Mouse (Mus musculus): ENCODE data around the gene Tmcc3. TPM values are rescaled to one million over a fixed set of nuclear protein-coding genes. Genes with fewer than 3 reads are reported as not detected.

Tmcc3 gene
- polyA plus RNA-seq, 1 experiment from 2014 or later: 8.6 TPM

- Histone ChIP-seq H3K27me3 (replicated peaks) (no peaks in the 10 kb centered on the region), H3K4me1 (replicated peaks) (peaks cover 6% of the 10 kb centered on the region; the same call in 1 of the 2 replicates), H3K36me3 (0 out of 2 replicates have a peak, but pooled peaks cover 2% of the 10 kb centered on the region), H3K9me3 (no peaks in the 10 kb centered on the region), H3K4me3 (replicated peaks) (no peak overlapping the region), H3K4me2 (replicated peaks) (no peak overlapping the region), H3K27ac (no peak overlapping the region), H3K9ac (no peak overlapping the region)
- 78% methylated on average over 4 of the region's 4 CpGs for WGBS
- ATAC-seq: no peak
These were observed 228.5 kb downstream of the Tmcc3 start for GRCm38 (mm10) chr10:94540241-94540640.

GRCm38 (mm10) chr10:94543956-94544355, 232.2 kb downstream of the Tmcc3 start:
- H3K27me3 ChIP-seq (replicated peaks): no peaks in the 10 kb centered on the region
- ATAC-seq: no peak
- H3K27ac ChIP-seq: no peak overlapping the region
- H3K9me3 ChIP-seq: no peaks in the 10 kb centered on the region
- no peak overlapping the region for H3K4me2 ChIP-seq (replicated peaks)
- H3K9ac ChIP-seq: no peak overlapping the region
- H3K36me3 ChIP-seq: 0 out of 2 replicates have a peak, but pooled peaks cover 2% of the 10 kb centered on the region
- WGBS: 75% methylated on average over 8 of the region's 8 CpGs
- H3K4me3 ChIP-seq (replicated peaks): no peak overlapping the region
- peaks cover 16% of the 10 kb centered on the region for H3K4me1 ChIP-seq (replicated peaks)

GRCm38 (mm10) chr10:94544803-94545202, 233.1 kb downstream of the Tmcc3 start:
- peak overlapping the region; percentile 80; the same call in 1 of the 2 replicates for H3K27ac ChIP-seq

GRCm38 (mm10) chr10:94545259-94546019, 233.7 kb downstream of the Tmcc3 start:
- H3K4me3 ChIP-seq (replicated peaks): peak overlapping the region; percentile 25
- H3K9ac ChIP-seq: peak overlapping the region; percentile 29; the same call in 1 of the 2 replicates
- peak overlapping the region; percentile 67 for H3K4me2 ChIP-seq (replicated peaks)
- peak; percentile 77 for ATAC-seq
- 0 out of 2 replicates have a peak, but pooled peaks cover 2% of the 10 kb centered on the region for H3K36me3 ChIP-seq
- no peaks in the 10 kb centered on the region for H3K9me3 ChIP-seq
- H3K27me3 ChIP-seq (replicated peaks): no peaks in the 10 kb centered on the region
- peak overlapping the region; percentile 80 for H3K27ac ChIP-seq
- WGBS: 20% methylated on average over 21 of the region's 21 CpGs
- peaks cover 28% of the 10 kb centered on the region for H3K4me1 ChIP-seq (replicated peaks)

More at GRCm38 (mm10) chr10:94544803-94545202, 233.1 kb downstream of the Tmcc3 start:
- Histone ChIP-seq H3K9me3 (no peaks in the 10 kb centered on the region), H3K27me3 (replicated peaks) (no peaks in the 10 kb centered on the region), H3K4me1 (replicated peaks) (peaks cover 22% of the 10 kb centered on the region), H3K4me2 (replicated peaks) (peak overlapping the region; percentile 67), H3K36me3 (0 out of 2 replicates have a peak, but pooled peaks cover 2% of the 10 kb centered on the region), H3K4me3 (replicated peaks) (peak overlapping the region; percentile 25), H3K9ac (no peak overlapping the region)
- ATAC-seq: no peak
- WGBS: 31% methylated on average over 8 of the region's 8 CpGs

GRCm38 (mm10) chr10:94546617-94547016, 234.9 kb downstream of the Tmcc3 start:
- Histone ChIP-seq H3K4me1 (replicated peaks) (peaks cover 37% of the 10 kb centered on the region), H3K4me3 (replicated peaks) (no peak overlapping the region), H3K9me3 (no peaks in the 10 kb centered on the region), H3K27me3 (replicated peaks) (no peaks in the 10 kb centered on the region), H3K27ac (peak overlapping the region; percentile 80; the same call in 1 of the 2 replicates), H3K36me3 (no peaks in the 10 kb centered on the region), H3K4me2 (replicated peaks) (no peak overlapping the region), H3K9ac (no peak overlapping the region)
- 63% methylated on average over 6 of the region's 6 CpGs for WGBS
- peak; percentile 46 for ATAC-seq

- Histone ChIP-seq H3K27me3 (replicated peaks) (no peaks in the 10 kb centered on the region), H3K4me3 (replicated peaks) (no peak overlapping the region), H3K4me1 (replicated peaks) (peaks cover 37% of the 10 kb centered on the region), H3K36me3 (no peaks in the 10 kb centered on the region), H3K27ac (peak overlapping the region; percentile 81; the same call in 1 of the 2 replicates), H3K9ac (no peak overlapping the region), H3K4me2 (replicated peaks) (no peak overlapping the region), H3K9me3 (no peaks in the 10 kb centered on the region)
- WGBS: 68% methylated on average over 4 of the region's 4 CpGs
- ATAC-seq: no peak
These were observed 237.9 kb downstream of the Tmcc3 start for GRCm38 (mm10) chr10:94549511-94550232.

- WGBS: 35% methylated on average over 9 of the region's 9 CpGs
- H3K4me3 ChIP-seq (replicated peaks): no peak overlapping the region
These were observed 238.9 kb downstream of the Tmcc3 start for GRCm38 (mm10) chr10:94550649-94551048.

GRCm38 (mm10) chr10:94551065-94551464, 239.3 kb downstream of the Tmcc3 start:
- Histone ChIP-seq H3K4me1 (replicated peaks) (peaks cover 24% of the 10 kb centered on the region), H3K27ac (peak overlapping the region; percentile 81), H3K9ac (no peak overlapping the region), H3K4me2 (replicated peaks) (peak overlapping the region; percentile 40), H3K9me3 (no peaks in the 10 kb centered on the region), H3K4me3 (replicated peaks) (no peak overlapping the region), H3K36me3 (no peaks in the 10 kb centered on the region), H3K27me3 (replicated peaks) (no peaks in the 10 kb centered on the region)
- ATAC-seq: no peak
- 28% methylated on average over 2 of the region's 2 CpGs for WGBS

More at GRCm38 (mm10) chr10:94550649-94551048, 238.9 kb downstream of the Tmcc3 start:
- no peak overlapping the region for H3K9ac ChIP-seq
- no peaks in the 10 kb centered on the region for H3K36me3 ChIP-seq
- ATAC-seq: peak; percentile 78
- peak overlapping the region; percentile 81 for H3K27ac ChIP-seq
- peaks cover 28% of the 10 kb centered on the region for H3K4me1 ChIP-seq (replicated peaks)
- 0 out of 2 replicates have a peak overlapping the region, but pooled peaks have one; percentile 23 for H3K4me2 ChIP-seq (replicated peaks)
- H3K9me3 ChIP-seq: no peaks in the 10 kb centered on the region
- H3K27me3 ChIP-seq (replicated peaks): no peaks in the 10 kb centered on the region

- 0 out of 2 replicates have a peak, but pooled peaks have one; percentile 13 for ATAC-seq
- WGBS: 80% methylated on average over 6 of the region's 6 CpGs
- Histone ChIP-seq H3K36me3 (no peaks in the 10 kb centered on the region), H3K27me3 (replicated peaks) (no peaks in the 10 kb centered on the region), H3K4me2 (replicated peaks) (peak overlapping the region; percentile 40), H3K4me3 (replicated peaks) (no peak overlapping the region), H3K4me1 (replicated peaks) (peaks cover 21% of the 10 kb centered on the region), H3K9me3 (no peaks in the 10 kb centered on the region), H3K9ac (no peak overlapping the region), H3K27ac (peak overlapping the region; percentile 81; the same call in 1 of the 2 replicates)
These were observed 239.8 kb downstream of the Tmcc3 start for GRCm38 (mm10) chr10:94551511-94551910.

GRCm38 (mm10) chr10:94551924-94552523, 240.3 kb downstream of the Tmcc3 start:
- H3K27ac ChIP-seq: no peak overlapping the region
- no peaks in the 10 kb centered on the region for H3K27me3 ChIP-seq (replicated peaks)
- WGBS: 72% methylated on average over 7 of the region's 7 CpGs
- no peaks in the 10 kb centered on the region for H3K9me3 ChIP-seq
- no peaks in the 10 kb centered on the region for H3K36me3 ChIP-seq
- peaks cover 21% of the 10 kb centered on the region for H3K4me1 ChIP-seq (replicated peaks)
- H3K9ac ChIP-seq: no peak overlapping the region
- H3K4me2 ChIP-seq (replicated peaks): no peak overlapping the region
- no peak overlapping the region for H3K4me3 ChIP-seq (replicated peaks)
- ATAC-seq: 0 out of 2 replicates have a peak, but pooled peaks have one; percentile 16

GRCm38 (mm10) chr10:94555394-94555793, 243.6 kb downstream of the Tmcc3 start:
- no peak overlapping the region for H3K4me3 ChIP-seq (replicated peaks)
- no peak for ATAC-seq
- WGBS: 62% methylated on average over 2 of the region's 2 CpGs
- no peak overlapping the region for H3K9ac ChIP-seq
- H3K4me2 ChIP-seq (replicated peaks): no peak overlapping the region
- peaks cover 10% of the 10 kb centered on the region for H3K4me1 ChIP-seq (replicated peaks)
- no peaks in the 10 kb centered on the region for H3K36me3 ChIP-seq
- H3K9me3 ChIP-seq: no peaks in the 10 kb centered on the region
- H3K27me3 ChIP-seq (replicated peaks): no peaks in the 10 kb centered on the region
- no peak overlapping the region for H3K27ac ChIP-seq
